Mouse (Mus musculus) heart, adult 8-10 months (tissue): Measurements from ENCODE around the gene Ccnd3. TPM values are rescaled to one million over a fixed set of nuclear protein-coding genes. Genes with fewer than 3 reads are reported as not detected.

Source experiments
- DNase-seq: peaks from one replicate; pipeline ENCODE4 v3.0.0; 2022; ENCODE audit warnings: low spot score
- total RNA-seq, 4 experiments: library from RNA; stranded (reverse); gene quantifications; 2 replicates each; pipeline ENCODE4 v1.2.4; 2022

Gene Ccnd3
- total RNA-seq, 4 experiments from 2014 or later: 74.4 to 82.2 (median 75.2) TPM

- DNase-seq: no peak
These were observed 41.0 kb downstream of the Ccnd3 start for GRCm38 (mm10) chr17:47545861-47546331.

- DNase-seq: no peak
These were observed 46.2 kb downstream of the Ccnd3 start for GRCm38 (mm10) chr17:47551049-47551448.

- DNase-seq: no peak
These were observed 48.1 kb downstream of the Ccnd3 start for GRCm38 (mm10) chr17:47552994-47553393.

- no peak for DNase-seq
These were observed 49.8 kb downstream of the Ccnd3 start for GRCm38 (mm10) chr17:47554621-47555020.

GRCm38 (mm10) chr17:47557179-47557578, 52.3 kb downstream of the Ccnd3 start:
- DNase-seq: no peak

GRCm38 (mm10) chr17:47559726-47560125, 54.9 kb downstream of the Ccnd3 start:
- DNase-seq: peak; percentile 52

GRCm38 (mm10) chr17:47562875-47563274, 58.0 kb downstream of the Ccnd3 start:
- DNase-seq: no peak

- DNase-seq: no peak
These were observed 59.8 kb downstream of the Ccnd3 start for GRCm38 (mm10) chr17:47564612-47565011.

- no peak for DNase-seq
These were observed 61.3 kb downstream of the Ccnd3 start for GRCm38 (mm10) chr17:47566133-47566532.

- peak; percentile 38 for DNase-seq
These were observed 62.4 kb downstream of the Ccnd3 start for GRCm38 (mm10) chr17:47567271-47567670.

GRCm38 (mm10) chr17:47568389-47568788, 63.5 kb downstream of the Ccnd3 start:
- DNase-seq: no peak

- DNase-seq: no peak
These were observed 64.2 kb downstream of the Ccnd3 start for GRCm38 (mm10) chr17:47568951-47569527.

- no peak for DNase-seq
These were observed 66.8 kb downstream of the Ccnd3 start for GRCm38 (mm10) chr17:47571621-47572020.

GRCm38 (mm10) chr17:47572436-47572835, 67.6 kb downstream of the Ccnd3 start:
- DNase-seq: no peak

GRCm38 (mm10) chr17:47574028-47574427, 69.2 kb downstream of the Ccnd3 start:
- no peak for DNase-seq

- DNase-seq: no peak
These were observed 70.0 kb downstream of the Ccnd3 start for GRCm38 (mm10) chr17:47574830-47575229.

GRCm38 (mm10) chr17:47578655-47579054, 73.8 kb downstream of the Ccnd3 start:
- no peak for DNase-seq

- DNase-seq: no peak
These were observed 76.1 kb downstream of the Ccnd3 start for GRCm38 (mm10) chr17:47580962-47581361.

GRCm38 (mm10) chr17:47588517-47588916, 83.7 kb downstream of the Ccnd3 start:
- no peak for DNase-seq

- no peak for DNase-seq
These were observed 86.2 kb downstream of the Ccnd3 start for GRCm38 (mm10) chr17:47591073-47591472.

GRCm38 (mm10) chr17:47593215-47593853, 88.5 kb downstream of the Ccnd3 start:
- DNase-seq: peak; percentile 93

GRCm38 (mm10) chr17:47593854-47594182, 89.0 kb downstream of the Ccnd3 start:
- DNase-seq: no peak

- no peak for DNase-seq
These were observed 89.5 kb downstream of the Ccnd3 start for GRCm38 (mm10) chr17:47594183-47594968.
